Mouse (Mus musculus): Measurements from ENCODE around the gene Slc13a3.

Slc13a3 gene

GRCm38 (mm10) chr2:165473003-165473402 lies at the start of gene Slc13a3:
Gene Slc13a3, minus strand, starts transcription at chr2:165473230.
- TF ChIP-seq GATA4 (IDR thresholded peaks at IDR 0.05; ENCODE audit: insufficient replicate concordance, low read length): no peak

GRCm38 (mm10) chr2:165515178-165515728 lies 42.2 kb upstream of the Slc13a3 start:
- peak; percentile 53; the same call in 1 of the 2 replicates for TF ChIP-seq GATA4 (IDR thresholded peaks at IDR 0.05; ENCODE audit: insufficient replicate concordance, low read length)

GRCm38 (mm10) chr2:165512870-165513600 lies 40.0 kb upstream of the Slc13a3 start:
- no peak for TF ChIP-seq GATA4 (IDR thresholded peaks at IDR 0.05; ENCODE audit: insufficient replicate concordance, low read length)

DNA sequence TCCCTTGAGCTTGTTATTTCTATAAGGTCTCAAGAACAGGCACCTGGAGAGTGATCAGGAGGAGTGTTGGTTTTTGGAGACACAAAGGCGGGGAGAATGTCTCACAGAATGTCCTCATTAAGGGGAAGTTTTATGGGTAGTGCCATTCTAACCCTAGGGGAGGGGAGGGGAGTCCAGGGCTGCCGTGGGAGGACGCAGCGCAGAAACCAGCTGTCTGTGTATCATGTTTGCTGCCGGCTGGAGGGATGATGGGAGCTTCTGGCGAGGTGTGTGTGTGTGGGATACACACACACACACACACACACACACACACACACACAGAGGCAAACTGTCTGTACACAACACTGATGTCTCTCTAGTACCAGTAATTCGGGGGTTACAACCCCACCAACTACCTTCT lies 39.4 kb upstream of the Slc13a3 start:
- TF ChIP-seq GATA4 (IDR thresholded peaks at IDR 0.05; ENCODE audit: insufficient replicate concordance, low read length): no peak

- no peak for TF ChIP-seq GATA4 (IDR thresholded peaks at IDR 0.05; ENCODE audit: insufficient replicate concordance, low read length)
Observed at GRCm38 (mm10) chr2:165510466-165510865, 37.4 kb upstream of the Slc13a3 start.

DNA sequence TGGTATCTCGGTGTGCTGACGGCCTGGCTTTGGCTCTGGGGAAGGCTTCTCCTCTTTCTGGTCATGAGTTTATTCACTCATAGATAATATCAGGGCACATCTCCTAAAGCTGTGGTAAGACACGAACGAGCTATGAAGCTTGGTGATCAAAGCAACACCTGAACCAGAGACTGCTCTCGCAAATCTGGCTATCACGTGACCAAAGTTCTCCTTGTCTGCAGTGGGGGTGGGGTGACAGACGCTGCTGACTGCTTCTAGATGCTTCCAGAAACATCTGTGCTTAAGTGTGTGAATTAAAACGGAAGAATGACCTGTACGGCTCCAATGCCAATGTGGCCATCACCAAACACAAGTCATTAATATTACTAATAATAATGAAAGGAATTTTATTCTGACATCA lies 36.7 kb upstream of the Slc13a3 start:
- TF ChIP-seq GATA4 (IDR thresholded peaks at IDR 0.05; ENCODE audit: insufficient replicate concordance, low read length): no peak

GRCm38 (mm10) chr2:165503259-165504203 lies 30.5 kb upstream of the Slc13a3 start, which contains the start of gene Slc2a10:
Gene Slc2a10, plus strand, starts transcription at chr2:165503787.
- TF ChIP-seq GATA4 (IDR thresholded peaks at IDR 0.05; ENCODE audit: insufficient replicate concordance, low read length): no peak

- TF ChIP-seq GATA4 (IDR thresholded peaks at IDR 0.05; ENCODE audit: insufficient replicate concordance, low read length): no peak
Observed at GRCm38 (mm10) chr2:165498816-165499215, 25.8 kb upstream of the Slc13a3 start.

- TF ChIP-seq GATA4 (IDR thresholded peaks at IDR 0.05; ENCODE audit: insufficient replicate concordance, low read length): no peak
Observed at GRCm38 (mm10) chr2:165497706-165498275, 24.8 kb upstream of the Slc13a3 start.

- TF ChIP-seq GATA4 (IDR thresholded peaks at IDR 0.05; ENCODE audit: insufficient replicate concordance, low read length): no peak
Observed at GRCm38 (mm10) chr2:165496251-165496650, 23.2 kb upstream of the Slc13a3 start.

DNA sequence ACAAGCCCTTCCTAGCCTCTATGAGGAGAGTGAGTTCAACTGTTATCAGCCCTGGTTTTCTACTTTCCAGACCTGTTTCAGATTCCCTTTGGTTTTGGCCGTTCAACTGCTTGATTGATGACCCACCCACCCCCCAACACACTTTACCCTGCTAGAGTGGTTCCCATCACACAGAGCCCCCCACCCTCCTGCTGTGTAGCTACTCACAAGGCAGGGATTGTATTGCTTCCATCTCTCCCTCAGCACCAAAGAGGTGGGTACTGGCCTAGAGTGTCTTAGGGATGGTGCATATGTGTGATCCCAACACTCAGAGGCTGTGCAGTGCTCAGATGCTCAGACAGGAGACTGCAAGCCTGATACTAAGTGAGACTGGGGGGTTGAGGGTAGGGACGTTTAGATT lies 21.5 kb upstream of the Slc13a3 start:
- TF ChIP-seq GATA4 (IDR thresholded peaks at IDR 0.05; ENCODE audit: insufficient replicate concordance, low read length): no peak

DNA sequence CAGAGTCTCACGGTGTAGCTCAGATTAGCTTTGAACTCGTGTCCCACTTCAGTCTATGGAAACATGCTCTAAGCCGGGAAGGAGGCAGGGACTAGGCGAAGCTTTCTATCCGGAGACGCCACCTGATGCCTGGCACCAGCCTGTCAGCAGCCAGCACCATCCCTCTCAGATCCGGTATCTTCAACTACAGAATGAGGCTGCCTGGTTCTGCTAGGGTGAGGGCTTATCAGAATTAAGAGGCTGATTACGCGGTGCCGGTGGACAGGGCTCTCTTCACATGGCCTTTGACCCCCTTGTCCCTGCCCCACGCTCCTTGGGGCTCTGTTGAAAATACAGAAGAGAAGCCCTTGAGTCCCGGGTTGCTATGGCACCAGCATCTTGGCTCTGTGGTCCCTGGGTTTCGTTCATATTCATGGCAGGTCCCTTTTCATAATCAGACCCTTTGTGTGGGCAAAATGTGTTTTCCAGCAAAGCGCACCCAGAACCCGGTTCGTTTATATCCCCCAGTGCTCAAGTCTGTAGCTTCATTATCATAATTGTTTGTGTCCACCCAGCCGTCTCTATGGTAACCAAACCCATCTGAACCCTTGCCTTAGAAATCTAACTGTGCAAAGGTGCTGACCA lies 20.7 kb upstream of the Slc13a3 start:
- TF ChIP-seq GATA4 (IDR thresholded peaks at IDR 0.05; ENCODE audit: insufficient replicate concordance, low read length): no peak

- peak; percentile 17; the same call in 1 of the 2 replicates for TF ChIP-seq GATA4 (IDR thresholded peaks at IDR 0.05; ENCODE audit: insufficient replicate concordance, low read length)
Observed at GRCm38 (mm10) chr2:165492648-165493553, 19.9 kb upstream of the Slc13a3 start, which contains the start of gene Trp53rka. Gene Trp53rka, minus strand, starts transcription at chr2:165493324.
